Mouse (Mus musculus) heart, adult 8-10 months (tissue): ENCODE measurements around the gene Wfdc3. TPM values are rescaled to one million over a fixed set of nuclear protein-coding genes. Genes with fewer than 3 reads are reported as not detected.

Source experiments
- DNase-seq: peaks from one replicate; pipeline ENCODE4 v3.0.0; 2022; ENCODE audit warnings: low spot score
- total RNA-seq, 4 experiments: library from RNA; stranded (reverse); gene quantifications; 2 replicates each; pipeline ENCODE4 v1.2.4; 2022

The Wfdc3 gene
- total RNA-seq, 4 experiments from 2014 or later, result 0.30 to 0.83 TPM; not detected in 2

GRCm38 (mm10) chr2:164776130-164776529, 30.4 kb upstream of the Wfdc3 start:
- no peak for DNase-seq

- DNase-seq, result no peak
These were observed 28.2 kb upstream of the Wfdc3 start for GRCm38 (mm10) chr2:164773989-164774364.

GRCm38 (mm10) chr2:164773229-164773988, 27.7 kb upstream of the Wfdc3 start:
- DNase-seq, result no peak

- DNase-seq, result no peak
These were observed 25.4 kb upstream of the Wfdc3 start for GRCm38 (mm10) chr2:164771123-164771522.

GRCm38 (mm10) chr2:164770279-164770678, 24.5 kb upstream of the Wfdc3 start:
- no peak for DNase-seq

- DNase-seq, result peak; percentile 99
These were observed 23.7 kb upstream of the Wfdc3 start, which contains the start of gene Ube2c for GRCm38 (mm10) chr2:164769258-164770037. TSS of gene Ube2c (plus strand) at chr2:164769898.

GRCm38 (mm10) chr2:164767812-164768540, 22.2 kb upstream of the Wfdc3 start:
- no peak for DNase-seq

GRCm38 (mm10) chr2:164765841-164766240, 20.1 kb upstream of the Wfdc3 start:
- no peak for DNase-seq

GRCm38 (mm10) chr2:164762593-164762992, 16.9 kb upstream of the Wfdc3 start:
- no peak for DNase-seq

- no peak for DNase-seq
These were observed 16.2 kb upstream of the Wfdc3 start for GRCm38 (mm10) chr2:164761971-164762370.

GRCm38 (mm10) chr2:164761502-164761901, 15.8 kb upstream of the Wfdc3 start:
- DNase-seq, result no peak

GRCm38 (mm10) chr2:164760059-164760833, 14.5 kb upstream of the Wfdc3 start:
- no peak for DNase-seq

GRCm38 (mm10) chr2:164758692-164759091, 13.0 kb upstream of the Wfdc3 start:
- no peak for DNase-seq

- DNase-seq, result no peak
These were observed 12.1 kb upstream of the Wfdc3 start for GRCm38 (mm10) chr2:164757841-164758240.

GRCm38 (mm10) chr2:164754800-164755199, 9.1 kb upstream of the Wfdc3 start:
- DNase-seq, result peak; percentile 46

GRCm38 (mm10) chr2:164754105-164754504, 8.4 kb upstream of the Wfdc3 start:
- DNase-seq, result no peak

GRCm38 (mm10) chr2:164752454-164752853, 6.7 kb upstream of the Wfdc3 start:
- DNase-seq, result no peak

GRCm38 (mm10) chr2:164748991-164749390, 3.3 kb upstream of the Wfdc3 start:
- no peak for DNase-seq

GRCm38 (mm10) chr2:164748191-164748590, 2.5 kb upstream of the Wfdc3 start:
- no peak for DNase-seq

- DNase-seq, result no peak
These were observed 962 bp upstream of the Wfdc3 start for GRCm38 (mm10) chr2:164746693-164747092.

GRCm38 (mm10) chr2:164744987-164745386, 744 bp downstream of the Wfdc3 start:
- no peak for DNase-seq
